Mouse (Mus musculus): ENCODE results near the gene Efr3b.

GRCm38 (mm10) chr12:4053643-4054042, 14.9 kb upstream of the Efr3b start:
- no peak for TF ChIP-seq CTCF (IDR thresholded peaks at IDR 0.05; ENCODE audit: extremely low read depth, insufficient read depth, low read length)
- TF ChIP-seq POLR2A (IDR thresholded peaks at IDR 0.05; ENCODE audit: extremely low read depth, insufficient read depth, low read length): no peak
